Mouse (Mus musculus): ENCODE data around the gene Ppm1n.

The Ppm1n gene

GRCm38 (mm10) chr7:19279581-19280114 lies at the start of gene Ppm1n:
TSS of gene Ppm1n (minus strand) at chr7:19280064.
- peak; percentile 73 for DNase-seq (ENCODE audit: low read depth, low spot score)

DNA sequence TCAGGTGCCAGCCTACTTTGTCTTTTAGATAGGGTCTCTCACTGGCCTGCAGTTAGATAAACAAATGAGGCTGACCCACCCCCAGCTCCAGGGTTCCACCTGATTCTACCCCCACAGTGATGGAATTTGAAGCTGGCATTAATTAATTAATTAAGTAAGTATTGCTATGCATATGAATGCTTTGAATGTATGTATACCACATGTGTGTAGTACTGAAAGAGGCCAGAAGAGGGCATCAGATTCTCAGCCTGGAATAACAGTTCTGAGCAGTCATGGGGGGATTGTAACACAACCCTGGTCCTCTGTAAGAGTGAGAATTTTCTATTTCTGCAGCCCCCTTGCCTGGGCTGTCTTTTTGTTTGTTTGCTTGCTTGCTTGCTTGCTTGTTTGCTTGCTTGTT lies 48.6 kb upstream of the Ppm1n start:
- DNase-seq (ENCODE audit: low read depth, low spot score), result peak; percentile 61

DNA sequence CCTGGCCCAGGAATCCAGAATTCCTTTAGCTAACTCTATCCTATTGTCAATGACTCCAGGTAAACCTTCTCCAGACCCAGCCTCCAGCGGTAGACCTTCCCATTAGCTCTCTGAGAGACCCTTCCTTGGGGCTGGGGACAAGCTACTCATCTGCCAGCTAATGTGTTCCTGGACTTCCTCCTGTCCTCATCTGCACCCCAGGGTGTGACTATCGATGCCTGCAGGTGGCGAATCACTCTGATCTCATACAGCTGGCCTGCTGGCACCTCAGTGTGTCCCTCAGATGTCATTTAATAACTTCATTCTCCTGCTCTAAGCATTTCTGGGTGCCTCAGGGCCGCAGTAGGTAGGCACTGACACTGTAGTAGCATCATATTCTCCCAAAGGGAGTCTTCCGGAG lies 47.9 kb upstream of the Ppm1n start:
- DNase-seq (ENCODE audit: low read depth, low spot score), result no peak

- peak; percentile 89 for DNase-seq (ENCODE audit: low read depth, low spot score)
Observed at GRCm38 (mm10) chr7:19327128-19327527, 47.3 kb upstream of the Ppm1n start.

GRCm38 (mm10) chr7:19326359-19326758 lies 46.5 kb upstream of the Ppm1n start:
- peak; percentile 90 for DNase-seq (ENCODE audit: low read depth, low spot score)

GRCm38 (mm10) chr7:19325262-19326199 lies 45.7 kb upstream of the Ppm1n start:
- DNase-seq (ENCODE audit: low read depth, low spot score), result no peak

- DNase-seq (ENCODE audit: low read depth, low spot score), result no peak
Observed at GRCm38 (mm10) chr7:19324221-19324620, 44.4 kb upstream of the Ppm1n start.

DNA sequence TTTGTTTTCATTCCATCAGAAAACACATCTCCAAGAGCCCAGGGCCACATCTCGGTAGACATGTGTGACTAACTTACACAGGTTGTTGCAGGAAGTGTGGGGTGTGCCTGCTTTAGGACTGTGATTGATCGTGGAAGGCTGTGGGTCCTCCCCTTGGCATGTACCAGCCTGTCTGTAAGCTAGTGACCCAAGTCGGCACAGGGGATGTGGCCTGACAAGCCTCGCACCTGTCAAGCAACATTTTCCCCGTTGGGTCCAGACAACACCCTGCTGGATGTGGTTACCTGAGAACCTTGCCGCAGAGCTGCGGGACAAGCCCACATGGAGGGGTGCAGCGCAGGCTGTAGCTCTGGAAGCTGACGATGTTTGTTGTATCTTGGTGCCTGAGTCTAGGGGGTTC lies 42.6 kb upstream of the Ppm1n start:
- no peak for DNase-seq (ENCODE audit: low read depth, low spot score)

DNA sequence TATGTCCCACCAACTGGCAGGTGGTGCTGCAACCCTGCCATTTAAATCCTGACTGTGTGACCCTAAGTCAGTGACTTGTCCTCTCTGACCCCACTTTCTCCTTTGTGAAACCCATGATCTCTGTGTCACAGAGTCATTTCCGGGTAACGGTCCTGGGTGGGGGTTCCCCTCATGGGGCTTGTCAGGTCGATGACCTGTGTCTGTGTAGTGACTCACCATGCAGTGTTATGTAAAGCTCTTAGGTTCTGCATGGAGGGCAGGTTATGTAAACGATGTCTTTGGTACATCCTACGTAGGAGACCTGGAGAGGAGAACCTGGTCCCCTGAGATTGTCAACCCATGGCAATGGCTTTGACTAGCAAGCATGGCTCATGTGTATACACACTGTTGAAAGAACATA lies 41.6 kb upstream of the Ppm1n start:
- DNase-seq (ENCODE audit: low read depth, low spot score), result no peak

GRCm38 (mm10) chr7:19320637-19321036 lies 40.8 kb upstream of the Ppm1n start:
- DNase-seq (ENCODE audit: low read depth, low spot score), result no peak

DNA sequence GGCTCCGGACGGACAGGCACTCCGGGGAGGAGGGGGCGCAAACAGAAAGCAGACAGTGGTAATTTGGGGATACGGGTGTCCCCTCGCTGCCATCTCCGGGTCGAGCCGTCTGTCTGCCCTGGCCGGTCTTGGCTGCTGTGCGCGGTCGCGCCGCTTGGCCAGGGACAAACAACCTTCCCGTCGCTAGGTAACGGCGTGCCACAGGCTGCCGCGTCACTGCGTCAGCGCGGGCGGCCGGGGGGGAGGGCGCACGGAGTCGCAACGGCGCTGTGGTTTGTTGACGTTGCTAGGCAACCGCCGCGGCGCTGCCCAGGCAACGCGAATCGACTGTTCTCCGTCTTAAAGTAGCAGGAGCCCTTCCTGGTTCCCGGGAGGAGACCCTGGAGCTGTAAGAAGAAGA lies 40.0 kb upstream of the Ppm1n start:
- peak; percentile 97 for DNase-seq (ENCODE audit: low read depth, low spot score)

DNA sequence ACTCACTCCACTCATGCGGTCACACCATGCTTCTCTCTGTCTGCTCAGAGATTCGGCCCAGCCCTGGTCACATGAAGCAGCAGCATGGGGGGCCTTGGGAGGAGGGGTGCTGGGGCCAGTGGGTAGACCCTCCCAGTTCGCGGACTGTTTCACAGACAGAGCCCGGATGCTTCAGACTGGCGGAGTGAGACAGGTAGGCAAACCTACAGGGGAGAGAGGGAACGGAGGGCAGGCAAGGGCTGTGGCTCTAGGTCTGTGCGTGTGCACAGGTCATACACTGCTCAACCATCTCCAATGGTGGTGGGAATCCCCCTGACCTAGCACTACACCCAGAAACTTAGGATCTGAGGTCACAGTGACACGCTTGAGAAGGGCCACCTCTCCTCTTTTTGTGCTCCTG lies 39.6 kb upstream of the Ppm1n start:
- no peak for DNase-seq (ENCODE audit: low read depth, low spot score)

DNA sequence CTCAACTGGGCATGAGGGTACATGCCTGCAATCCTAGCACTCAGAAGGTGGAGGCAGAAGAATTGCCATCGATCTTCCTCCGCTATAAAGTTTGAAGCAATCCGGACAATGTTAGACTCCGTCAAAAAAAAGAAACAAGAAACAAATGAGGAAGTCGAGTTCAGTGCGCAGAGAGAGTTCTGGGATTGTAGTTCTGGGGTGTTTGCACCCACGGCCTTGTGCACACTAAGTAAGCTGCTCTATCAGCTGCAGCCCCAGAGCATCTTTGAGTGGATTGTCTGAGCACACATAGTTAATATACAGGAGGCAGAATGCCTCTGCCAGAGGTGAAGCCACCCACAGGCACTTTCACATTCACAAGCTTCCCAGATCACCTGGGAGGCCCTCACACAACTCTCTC lies 38.8 kb upstream of the Ppm1n start:
- DNase-seq (ENCODE audit: low read depth, low spot score), result no peak

DNA sequence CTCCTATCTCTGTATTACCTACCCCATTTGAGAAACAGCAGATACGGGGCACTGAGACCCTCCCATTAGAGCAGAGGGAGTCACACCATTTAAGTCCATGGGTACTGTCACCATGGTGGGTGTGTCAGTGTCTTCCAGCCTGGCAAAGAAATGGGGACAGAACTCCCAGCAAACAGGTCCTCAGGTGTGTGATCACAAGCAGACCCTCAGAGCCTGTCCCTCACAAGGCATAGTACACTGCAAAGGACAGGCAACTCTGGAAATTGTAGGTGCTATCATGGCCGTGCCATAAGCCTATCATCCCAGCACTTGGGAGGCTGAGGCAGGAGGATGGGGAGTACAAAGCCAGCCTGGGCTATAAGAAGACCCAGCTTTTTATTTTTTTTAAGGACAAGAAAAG lies 38.3 kb upstream of the Ppm1n start:
- DNase-seq (ENCODE audit: low read depth, low spot score), result no peak

DNA sequence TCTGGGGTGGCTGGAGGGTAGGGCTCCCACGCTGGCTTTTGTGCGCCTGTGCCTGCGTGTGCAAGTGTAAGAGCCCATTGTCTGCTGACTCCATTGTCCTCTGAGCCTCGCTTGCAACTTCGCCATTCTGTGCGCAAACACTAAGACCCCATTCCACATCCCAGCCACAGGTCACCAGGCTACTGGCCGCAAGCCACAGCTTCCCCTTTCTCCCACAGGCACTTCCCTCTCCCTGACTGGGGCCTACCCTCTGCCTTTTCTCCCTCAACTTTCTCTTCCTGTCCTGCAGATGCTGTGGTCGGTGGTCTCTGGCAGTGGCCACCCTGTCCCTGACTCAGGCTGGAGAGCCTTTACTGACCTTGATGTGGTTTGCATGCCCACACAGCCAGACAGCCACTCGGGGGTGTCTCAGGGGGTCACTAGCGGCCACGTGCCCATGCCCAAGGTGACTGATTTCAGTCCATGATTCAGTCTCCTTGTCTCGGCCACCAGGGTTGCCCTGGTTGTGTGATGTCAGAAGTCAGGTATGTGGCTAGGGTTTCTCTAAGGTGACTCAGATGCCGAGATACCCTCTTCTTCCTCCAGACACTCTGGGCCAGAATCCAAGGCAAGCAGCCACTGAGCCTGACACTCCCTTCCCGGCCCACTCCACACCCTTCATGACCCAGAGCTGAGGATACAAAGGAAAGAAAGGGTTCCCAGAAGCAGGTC lies 36.7 kb upstream of the Ppm1n start:
- no peak for DNase-seq (ENCODE audit: low read depth, low spot score)

GRCm38 (mm10) chr7:19314033-19314432 lies 34.2 kb upstream of the Ppm1n start:
- no peak for DNase-seq (ENCODE audit: low read depth, low spot score)

DNA sequence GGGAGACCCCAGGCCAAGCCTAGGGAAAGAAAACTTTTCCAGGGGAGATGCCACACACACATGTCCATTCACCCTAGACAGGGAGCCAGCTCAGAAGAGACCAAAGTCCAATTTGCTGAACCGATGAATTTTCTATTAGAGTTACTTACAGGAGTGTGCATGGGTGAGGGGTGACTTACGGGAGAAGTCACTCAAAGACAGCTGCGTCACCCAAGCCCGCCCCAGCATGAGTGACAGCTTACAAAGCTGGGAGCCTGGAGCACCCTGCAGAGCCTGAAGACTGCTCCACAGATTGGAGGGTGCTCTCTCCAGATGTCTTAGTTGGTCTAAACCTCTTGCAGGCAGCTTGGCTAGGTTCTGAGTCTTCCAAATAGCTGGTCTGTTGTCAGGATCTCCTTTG lies 32.1 kb upstream of the Ppm1n start:
- no peak for DNase-seq (ENCODE audit: low read depth, low spot score)

GRCm38 (mm10) chr7:19309884-19310641 lies 30.2 kb upstream of the Ppm1n start, which contains the start of gene Fosb:
TSS of gene Fosb (minus strand) at chr7:19310051.
- peak; percentile 96 for DNase-seq (ENCODE audit: low read depth, low spot score)

GRCm38 (mm10) chr7:19309278-19309883 lies 29.5 kb upstream of the Ppm1n start:
- no peak for DNase-seq (ENCODE audit: low read depth, low spot score)

DNA sequence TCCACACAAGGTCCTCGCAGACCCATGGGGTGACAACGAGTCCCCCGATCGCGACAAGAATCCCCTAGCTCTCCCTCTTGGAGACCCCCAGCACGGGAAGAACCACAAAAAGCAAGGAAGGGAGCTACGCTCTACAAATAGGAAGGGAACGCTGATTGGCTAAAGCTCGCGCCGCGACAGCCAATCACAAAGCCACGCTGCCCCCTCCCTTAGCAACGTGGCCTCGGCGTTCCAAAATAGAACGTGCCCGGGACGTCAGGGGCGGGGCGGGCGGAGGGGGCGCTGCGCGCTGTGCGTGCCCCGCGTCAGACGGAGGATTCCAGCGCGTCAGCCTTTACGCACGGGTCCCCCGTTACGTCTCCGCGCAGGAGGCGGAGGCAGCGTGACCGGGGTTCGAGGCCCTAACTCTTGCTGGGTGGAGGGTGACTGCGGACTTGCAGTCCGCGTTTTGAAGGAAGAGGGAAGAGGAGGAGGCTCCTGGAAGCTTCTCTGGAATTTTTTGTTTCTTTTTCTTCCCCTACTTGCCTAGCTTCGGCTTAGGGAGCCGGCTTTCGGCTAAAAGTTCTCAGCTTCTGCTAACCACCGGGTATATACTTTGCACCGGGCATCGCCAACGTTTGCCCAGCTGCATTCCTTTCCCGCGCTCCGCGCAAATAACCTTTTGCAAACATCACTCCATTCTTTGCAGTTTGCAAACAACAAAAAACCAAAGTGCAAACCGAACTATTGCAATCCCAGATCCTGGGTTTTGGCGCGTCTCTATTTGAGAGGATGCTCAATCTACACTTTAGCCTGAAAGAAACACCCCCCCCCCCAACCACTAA lies 28.8 kb upstream of the Ppm1n start:
- DNase-seq (ENCODE audit: low read depth, low spot score), result peak; percentile 96

Data from R1 (cell line).